Mouse (Mus musculus) cerebellum, adult 8-10 months (tissue): ENCODE results near the gene St3gal5.
"Not testable (repeated sequence)": the region's sequence is repeated elsewhere in the genome, so short reads cannot be mapped to it uniquely, and the experiment has no call there.

Experiments used
- DNase-seq: peaks from one replicate; pipeline ENCODE4 v3.0.0; 2022

St3gal5 gene

GRCm38 (mm10) chr6:72097181-72097995 lies at the start of gene St3gal5:
Gene St3gal5 (plus strand): TSS chr6:72097592.
- DNase-seq: peak; percentile 93

- no peak for DNase-seq
These were observed 48.7 kb upstream of the St3gal5 start for GRCm38 (mm10) chr6:72048643-72049042.

- no peak for DNase-seq
These were observed 47.5 kb upstream of the St3gal5 start for GRCm38 (mm10) chr6:72049941-72050340.

GRCm38 (mm10) chr6:72050827-72051226 lies 46.6 kb upstream of the St3gal5 start:
- no peak for DNase-seq

- DNase-seq: no peak
These were observed 46.1 kb upstream of the St3gal5 start for GRCm38 (mm10) chr6:72051247-72051646.

GRCm38 (mm10) chr6:72051757-72052156 lies 45.6 kb upstream of the St3gal5 start:
- no peak for DNase-seq

- no peak for DNase-seq
These were observed 40.8 kb upstream of the St3gal5 start for GRCm38 (mm10) chr6:72056548-72056947.

- DNase-seq: no peak
These were observed 38.9 kb upstream of the St3gal5 start for GRCm38 (mm10) chr6:72058398-72058889.

GRCm38 (mm10) chr6:72060677-72061076 lies 36.7 kb upstream of the St3gal5 start:
- DNase-seq: not testable (repeated sequence)

- no peak for DNase-seq
These were observed 33.7 kb upstream of the St3gal5 start for GRCm38 (mm10) chr6:72063718-72064117.

- DNase-seq: no peak
These were observed 31.4 kb upstream of the St3gal5 start for GRCm38 (mm10) chr6:72065988-72066387.

- no peak for DNase-seq
These were observed 29.0 kb upstream of the St3gal5 start for GRCm38 (mm10) chr6:72068436-72068835.

GRCm38 (mm10) chr6:72071281-72071870 lies 26.0 kb upstream of the St3gal5 start:
- DNase-seq: no peak

GRCm38 (mm10) chr6:72073781-72074180 lies 23.6 kb upstream of the St3gal5 start:
- no peak for DNase-seq

- no peak for DNase-seq
These were observed 20.9 kb upstream of the St3gal5 start for GRCm38 (mm10) chr6:72076512-72076911.

- no peak for DNase-seq
These were observed 19.2 kb upstream of the St3gal5 start for GRCm38 (mm10) chr6:72078178-72078577.

GRCm38 (mm10) chr6:72081318-72082024 lies 15.9 kb upstream of the St3gal5 start:
- DNase-seq: no peak

GRCm38 (mm10) chr6:72087402-72087801 lies 10.0 kb upstream of the St3gal5 start:
- DNase-seq: no peak

GRCm38 (mm10) chr6:72089865-72090264 lies 7.5 kb upstream of the St3gal5 start:
- no peak for DNase-seq

GRCm38 (mm10) chr6:72091007-72091406 lies 6.4 kb upstream of the St3gal5 start:
- DNase-seq: no peak

GRCm38 (mm10) chr6:72093121-72093520 lies 4.3 kb upstream of the St3gal5 start:
- DNase-seq: no peak

- no peak for DNase-seq
These were observed 1.2 kb upstream of the St3gal5 start for GRCm38 (mm10) chr6:72096217-72096616.

- no peak for DNase-seq
These were observed 723 bp upstream of the St3gal5 start for GRCm38 (mm10) chr6:72096669-72097068.
